Mouse (Mus musculus) myocyte (in vitro differentiated cells): Measurements from ENCODE around the gene Cul9.

Source experiments
- CEBPB ChIP-seq: IDR thresholded peaks from 2 replicates; pipeline ENCODE4 v1.6.1; 2011; ENCODE audit warnings: mild to moderate bottlenecking, moderate library complexity; ENCODE audit not compliant: poor library complexity, insufficient read depth, severe bottlenecking
- E2F4 ChIP-seq: IDR thresholded peaks from one replicate; pipeline ENCODE4 v1.6.1; 2011; ENCODE audit warnings: mild to moderate bottlenecking, control low read depth, moderate library complexity; ENCODE audit not compliant: insufficient read depth
- MAX ChIP-seq: IDR thresholded peaks from one replicate; pipeline ENCODE4 v1.6.1; 2011; ENCODE audit warnings: low read depth, mild to moderate bottlenecking, control low read depth
- MYOD1 ChIP-seq, 3 experiments: IDR thresholded peaks; one replicate each; pipeline ENCODE4 v1.6.1; 2011; ENCODE audit warnings: control low read depth in 2 of 3, low read depth in 2 of 3, mild to moderate bottlenecking in 2 of 3, moderate library complexity in 1 of 3; ENCODE audit not compliant: insufficient read length in 2 of 3, control insufficient read depth in 1 of 3
- MYOG ChIP-seq, 3 experiments: IDR thresholded peaks; one replicate each; pipeline ENCODE4 v1.6.1; 2011; ENCODE audit warnings: control low read depth in 2 of 3, low read depth in 2 of 3, mild to moderate bottlenecking in 2 of 3; ENCODE audit not compliant: insufficient read length in 2 of 3, control insufficient read depth in 1 of 3, insufficient read depth in 1 of 3
- POLR2A ChIP-seq: IDR thresholded peaks from one replicate; pipeline ENCODE4 v1.6.1; 2011; ENCODE audit warnings: low read depth, mild to moderate bottlenecking, control low read depth, moderate library complexity; ENCODE audit not compliant: insufficient read length
- POLR2AphosphoS2 ChIP-seq: IDR thresholded peaks from one replicate; pipeline ENCODE4 v1.6.1; 2011; ENCODE audit warnings: low read depth, control low read depth; ENCODE audit not compliant: insufficient read length
- REST ChIP-seq: IDR thresholded peaks from one replicate; pipeline ENCODE4 v1.6.1; 2011; ENCODE audit warnings: mild to moderate bottlenecking, control low read depth, moderate library complexity; ENCODE audit not compliant: insufficient read depth, insufficient read length
- SRF ChIP-seq: IDR thresholded peaks from one replicate; pipeline ENCODE4 v1.6.1; 2011; ENCODE audit warnings: low read depth; ENCODE audit not compliant: control insufficient read depth, insufficient read length
- TCF12 ChIP-seq: IDR thresholded peaks from one replicate; pipeline ENCODE4 v1.6.1; 2011; ENCODE audit warnings: mild to moderate bottlenecking, control low read depth; ENCODE audit not compliant: poor library complexity, insufficient read depth, severe bottlenecking
- TCF3 ChIP-seq: IDR thresholded peaks from one replicate; pipeline ENCODE4 v1.6.1; 2011; ENCODE audit warnings: low read depth, control low read depth; ENCODE audit not compliant: insufficient read length
- USF1 ChIP-seq: IDR thresholded peaks from one replicate; pipeline ENCODE4 v1.6.1; 2011; ENCODE audit warnings: low read depth, mild to moderate bottlenecking, control low read depth, moderate library complexity

DNA sequence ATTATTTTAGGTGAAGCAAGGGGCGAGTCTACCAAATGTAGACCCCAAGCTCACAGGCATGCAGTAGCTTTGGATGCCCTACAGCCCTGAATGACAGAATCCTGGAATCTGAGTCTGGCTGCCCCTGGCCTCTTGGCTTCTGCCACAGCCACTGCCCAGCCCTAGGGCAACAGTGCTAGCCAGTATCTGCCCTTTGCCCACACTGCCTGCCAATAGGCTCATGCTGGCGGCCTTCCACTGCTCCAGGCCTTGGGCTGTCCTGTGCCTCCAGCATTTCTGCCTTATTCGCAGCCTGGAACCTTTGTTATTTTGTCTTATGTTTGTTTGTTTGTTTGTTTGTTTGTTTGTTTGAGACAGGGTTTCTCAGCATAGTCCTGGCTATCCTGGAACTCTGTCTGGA is 40.6 kb downstream of the Cul9 start:
- TF ChIP-seq MAX (no peak), MYOD1 (IDR thresholded peaks at IDR 0.05; ENCODE audit: control insufficient read depth in 1 of 3, insufficient read length in 2 of 3, low read depth in 2 of 3) (no peak), POLR2A (no peak), SRF (no peak), MYOG (IDR thresholded peaks at IDR 0.05; ENCODE audit: control insufficient read depth in 1 of 3, insufficient read depth in 1 of 3, insufficient read length in 2 of 3, low read depth in 2 of 3) (no peak), CEBPB (no peak), E2F4 (no peak), TCF12 (no peak), USF1 (no peak), REST (no peak), TCF3 (no peak), POLR2AphosphoS2 (no peak)
